Mouse (Mus musculus): Measurements from ENCODE around the gene Blm. TPM values are rescaled to one million over a fixed set of nuclear protein-coding genes. Genes with fewer than 3 reads are reported as not detected.

Blm gene
- polyA plus RNA-seq, 1 experiment from 2014 or later: 29.6 TPM

GRCm38 (mm10) chr7:80424722-80425121 lies 110.2 kb downstream of the Blm start:
- Histone ChIP-seq H3K4me2 (no peak overlapping the region), H3K27me3 (no peaks in the 10 kb centered on the region), H3K9me3 (no peaks in the 10 kb centered on the region), H3K27ac (no peak overlapping the region), H3K9ac (no peak overlapping the region), H3K4me1 (peaks cover 7% of the 10 kb centered on the region), H3K4me3 (no peak overlapping the region), H3K36me3 (no peaks in the 10 kb centered on the region)
- ATAC-seq (ENCODE audit: borderline replicate concordance, extremely low read depth, low FRiP score, low TSS enrichment): no peak
- 74% methylated on average over 6 of the region's 6 CpGs for WGBS

- no peak overlapping the region for H3K9ac ChIP-seq
- 12% methylated on average over 20 of the region's 20 CpGs for WGBS
- ATAC-seq (ENCODE audit: borderline replicate concordance, extremely low read depth, low FRiP score, low TSS enrichment): 0 out of 2 replicates have a peak, but pooled peaks have one; percentile 42
Measured at GRCm38 (mm10) chr7:80422759-80423480, 112.0 kb downstream of the Blm start.

GRCm38 (mm10) chr7:80421576-80421975 lies 113.3 kb downstream of the Blm start:
- 89% methylated on average over 6 of the region's 6 CpGs for WGBS
- Histone ChIP-seq H3K9me3 (no peaks in the 10 kb centered on the region), H3K27me3 (no peaks in the 10 kb centered on the region), H3K36me3 (no peaks in the 10 kb centered on the region), H3K27ac (no peak overlapping the region), H3K9ac (no peak overlapping the region), H3K4me3 (no peak overlapping the region), H3K4me2 (no peak overlapping the region), H3K4me1 (peaks cover 7% of the 10 kb centered on the region)
- ATAC-seq (ENCODE audit: borderline replicate concordance, extremely low read depth, low FRiP score, low TSS enrichment): no peak

More at GRCm38 (mm10) chr7:80422759-80423480, 112.0 kb downstream of the Blm start:
- Histone ChIP-seq H3K4me3 (peak overlapping the region; percentile 16), H3K4me1 (peaks cover 7% of the 10 kb centered on the region), H3K36me3 (no peaks in the 10 kb centered on the region), H3K27ac (0 out of 2 replicates have a peak overlapping the region, but pooled peaks have one; percentile 4), H3K27me3 (no peaks in the 10 kb centered on the region), H3K4me2 (peak overlapping the region; percentile 49), H3K9me3 (no peaks in the 10 kb centered on the region)

- no peak for ATAC-seq (ENCODE audit: borderline replicate concordance, extremely low read depth, low FRiP score, low TSS enrichment)
- WGBS: 80% methylated on average over 4 of the region's 4 CpGs
- H3K4me3 ChIP-seq: no peak overlapping the region
- no peaks in the 10 kb centered on the region for H3K27me3 ChIP-seq
- H3K9me3 ChIP-seq: no peaks in the 10 kb centered on the region
- no peaks in the 10 kb centered on the region for H3K36me3 ChIP-seq
- no peak overlapping the region for H3K4me2 ChIP-seq
- no peak overlapping the region for H3K9ac ChIP-seq
- peaks cover 7% of the 10 kb centered on the region for H3K4me1 ChIP-seq
- H3K27ac ChIP-seq: no peak overlapping the region
Measured at GRCm38 (mm10) chr7:80420586-80420985, 114.3 kb downstream of the Blm start.

- 36% methylated on average over 3 of the region's 3 CpGs for WGBS
- peaks cover 9% of the 10 kb centered on the region for H3K4me1 ChIP-seq
- ATAC-seq (ENCODE audit: borderline replicate concordance, extremely low read depth, low FRiP score, low TSS enrichment): no peak
Measured at GRCm38 (mm10) chr7:80419278-80419677, 115.6 kb downstream of the Blm start.

GRCm38 (mm10) chr7:80418036-80418435 lies 116.9 kb downstream of the Blm start:
- H3K9me3 ChIP-seq: no peaks in the 10 kb centered on the region
- 82% methylated on average over 3 of the region's 3 CpGs for WGBS
- no peak overlapping the region for H3K4me3 ChIP-seq
- no peak for ATAC-seq (ENCODE audit: borderline replicate concordance, extremely low read depth, low FRiP score, low TSS enrichment)
- no peaks in the 10 kb centered on the region for H3K36me3 ChIP-seq
- H3K4me1 ChIP-seq: peaks cover 11% of the 10 kb centered on the region
- H3K27ac ChIP-seq: no peak overlapping the region
- H3K27me3 ChIP-seq: no peaks in the 10 kb centered on the region
- no peak overlapping the region for H3K9ac ChIP-seq
- no peak overlapping the region for H3K4me2 ChIP-seq

More at GRCm38 (mm10) chr7:80419278-80419677, 115.6 kb downstream of the Blm start:
- no peak overlapping the region for H3K4me2 ChIP-seq
- H3K9ac ChIP-seq: no peak overlapping the region
- no peaks in the 10 kb centered on the region for H3K36me3 ChIP-seq
- H3K27me3 ChIP-seq: no peaks in the 10 kb centered on the region
- H3K27ac ChIP-seq: no peak overlapping the region
- H3K4me3 ChIP-seq: no peak overlapping the region
- H3K9me3 ChIP-seq: no peaks in the 10 kb centered on the region

DNA sequence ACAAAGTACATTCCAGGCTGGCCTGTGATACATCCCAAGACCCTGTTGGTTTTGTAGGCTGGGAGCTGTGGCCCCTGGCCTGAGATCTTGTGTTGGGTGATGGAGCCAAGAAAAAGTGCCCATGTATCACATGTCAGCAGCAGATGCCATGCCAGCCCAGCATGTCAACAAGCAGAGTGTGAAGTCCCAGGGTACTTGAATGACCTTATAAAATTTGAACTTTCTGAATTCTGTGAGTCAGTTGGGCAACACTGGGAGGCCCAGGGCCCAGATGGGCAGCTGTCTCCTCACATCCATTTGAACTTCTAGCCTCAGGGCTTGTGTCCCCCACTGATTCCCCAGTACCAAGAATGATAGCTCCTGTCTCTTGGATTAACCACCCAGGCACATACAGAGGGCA lies 117.3 kb downstream of the Blm start:
- no peak overlapping the region for H3K4me2 ChIP-seq
- H3K4me3 ChIP-seq: no peak overlapping the region
- no peaks in the 10 kb centered on the region for H3K27me3 ChIP-seq
- 0 out of 2 replicates have a peak, but pooled peaks cover 6% of the 10 kb centered on the region for H3K4me1 ChIP-seq
- H3K27ac ChIP-seq: no peak overlapping the region
- no peaks in the 10 kb centered on the region for H3K36me3 ChIP-seq
- H3K9me3 ChIP-seq: no peaks in the 10 kb centered on the region
- H3K9ac ChIP-seq: no peak overlapping the region
- no peak for ATAC-seq (ENCODE audit: borderline replicate concordance, extremely low read depth, low FRiP score, low TSS enrichment)

DNA sequence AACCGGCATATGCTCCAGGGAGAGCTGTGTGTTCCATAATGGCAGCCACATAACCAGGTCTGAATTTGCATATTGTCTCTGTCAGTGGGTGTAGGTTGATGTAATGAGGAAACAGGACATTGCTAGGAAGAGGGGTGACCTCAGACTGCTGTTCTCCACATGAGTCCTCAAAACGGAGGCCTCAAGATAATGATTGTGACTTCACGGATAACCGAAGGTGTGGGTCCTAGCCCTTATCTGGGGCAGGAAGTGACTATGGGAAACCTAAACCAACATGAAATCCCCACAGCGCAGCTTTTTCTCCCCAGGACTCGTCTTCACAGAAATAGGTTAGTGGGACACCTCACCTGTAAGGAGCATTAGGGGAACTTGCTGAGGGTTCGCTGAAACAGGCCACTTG lies 118.0 kb downstream of the Blm start:
- Histone ChIP-seq H3K4me3 (no peak overlapping the region), H3K36me3 (no peaks in the 10 kb centered on the region), H3K4me1 (0 out of 2 replicates have a peak, but pooled peaks cover 6% of the 10 kb centered on the region), H3K27ac (no peak overlapping the region), H3K27me3 (no peaks in the 10 kb centered on the region), H3K4me2 (no peak overlapping the region), H3K9ac (no peak overlapping the region), H3K9me3 (no peaks in the 10 kb centered on the region)
- ATAC-seq (ENCODE audit: borderline replicate concordance, extremely low read depth, low FRiP score, low TSS enrichment): no peak
- WGBS: 64% methylated on average over 7 of the region's 7 CpGs

- Histone ChIP-seq H3K9me3 (no peaks in the 10 kb centered on the region), H3K4me2 (no peak overlapping the region), H3K27ac (no peak overlapping the region), H3K9ac (no peak overlapping the region), H3K27me3 (no peaks in the 10 kb centered on the region), H3K4me3 (no peak overlapping the region), H3K36me3 (no peaks in the 10 kb centered on the region), H3K4me1 (0 out of 2 replicates have a peak, but pooled peaks cover 6% of the 10 kb centered on the region)
- WGBS: 63% methylated on average over 7 of the region's 7 CpGs
- ATAC-seq (ENCODE audit: borderline replicate concordance, extremely low read depth, low FRiP score, low TSS enrichment): no peak
Measured at GRCm38 (mm10) chr7:80414303-80414855, 120.5 kb downstream of the Blm start.

GRCm38 (mm10) chr7:80413512-80414302 lies 121.2 kb downstream of the Blm start:
- no peak overlapping the region for H3K4me3 ChIP-seq
- no peak; the same call in 1 of the 2 replicates for ATAC-seq (ENCODE audit: borderline replicate concordance, extremely low read depth, low FRiP score, low TSS enrichment)
- H3K9ac ChIP-seq: no peak overlapping the region
- H3K27me3 ChIP-seq: no peaks in the 10 kb centered on the region
- H3K27ac ChIP-seq: no peak overlapping the region
- 0 out of 2 replicates have a peak, but pooled peaks cover 6% of the 10 kb centered on the region for H3K4me1 ChIP-seq
- no peaks in the 10 kb centered on the region for H3K9me3 ChIP-seq
- WGBS: 71% methylated on average over 9 of the region's 9 CpGs
- H3K4me2 ChIP-seq: no peak overlapping the region
- no peaks in the 10 kb centered on the region for H3K36me3 ChIP-seq

GRCm38 (mm10) chr7:80412781-80413180 lies 122.1 kb downstream of the Blm start:
- Histone ChIP-seq H3K9ac (no peak overlapping the region), H3K36me3 (no peaks in the 10 kb centered on the region), H3K27me3 (no peaks in the 10 kb centered on the region), H3K4me1 (0 out of 2 replicates have a peak, but pooled peaks cover 6% of the 10 kb centered on the region), H3K9me3 (no peaks in the 10 kb centered on the region), H3K4me2 (no peak overlapping the region), H3K4me3 (no peak overlapping the region), H3K27ac (no peak overlapping the region)
- 61% methylated on average over 5 of the region's 5 CpGs for WGBS
- ATAC-seq (ENCODE audit: borderline replicate concordance, extremely low read depth, low FRiP score, low TSS enrichment): no peak

GRCm38 (mm10) chr7:80412279-80412678 lies 122.6 kb downstream of the Blm start:
- WGBS: 71% methylated on average over 10 of the region's 10 CpGs
- no peak for ATAC-seq (ENCODE audit: borderline replicate concordance, extremely low read depth, low FRiP score, low TSS enrichment)
- no peaks in the 10 kb centered on the region for H3K9me3 ChIP-seq
- 0 out of 2 replicates have a peak, but pooled peaks cover 6% of the 10 kb centered on the region for H3K4me1 ChIP-seq
- no peak overlapping the region for H3K4me3 ChIP-seq
- no peak overlapping the region for H3K4me2 ChIP-seq
- H3K27ac ChIP-seq: no peak overlapping the region
- no peak overlapping the region for H3K9ac ChIP-seq
- H3K36me3 ChIP-seq: no peaks in the 10 kb centered on the region
- no peaks in the 10 kb centered on the region for H3K27me3 ChIP-seq
